Mouse (Mus musculus) heart, adult 2 months (tissue): ENCODE results near the gene Pdx1. TPM values are rescaled to one million over a fixed set of nuclear protein-coding genes. Genes with fewer than 3 reads are reported as not detected.

Experiments used
- DNase-seq, 2 experiments: peaks; one replicate each; pipeline ENCODE4 v3.0.0; 2021
- H3K27ac ChIP-seq: fragments of 200-600 bp; 2 replicates; pipeline ENCODE4 v1.8.1; 2022
- H3K27me3 ChIP-seq: fragments of 200-500 bp; 2 replicates; pipeline ENCODE4 v1.6.1; 2012; ENCODE audit warnings: mild to moderate bottlenecking, low read length, inconsistent platforms, mixed read lengths; ENCODE audit not compliant: control insufficient read depth, insufficient read depth
- H3K36me3 ChIP-seq: fragments of 200-500 bp; 2 replicates; pipeline ENCODE4 v1.6.1; 2012; ENCODE audit warnings: low read length, inconsistent platforms; ENCODE audit not compliant: control insufficient read depth, insufficient read depth
- H3K4me1 ChIP-seq: fragments of 200-500 bp; 2 replicates; pipeline ENCODE4 v1.6.1; 2011; ENCODE audit warnings: low read length; ENCODE audit not compliant: control insufficient read depth, insufficient read depth
- H3K4me3 ChIP-seq: fragments of 200-600 bp; 2 replicates; pipeline ENCODE4 v1.8.1; 2022
- H3K79me2 ChIP-seq: fragments of 200-500 bp; replicated peaks from 2 replicates; pipeline ENCODE4 v1.6.1; 2012; ENCODE audit warnings: mild to moderate bottlenecking, inconsistent platforms, low read length, moderate library complexity, mixed read lengths; ENCODE audit not compliant: control insufficient read depth, insufficient read depth
- H3K9ac ChIP-seq: fragments of 200-500 bp; 2 replicates; pipeline ENCODE4 v1.6.1; 2012; ENCODE audit warnings: low read depth, mild to moderate bottlenecking, control low read depth, inconsistent platforms, low read length, mixed read lengths
- CTCF ChIP-seq: fragments of 200-600 bp; IDR thresholded peaks from 2 replicates; pipeline ENCODE4 v1.8.1; 2022; ENCODE audit warnings: antibody characterized with exemption, mild to moderate bottlenecking, moderate library complexity
- EP300 ChIP-seq: fragments of 200-500 bp; IDR thresholded peaks from 2 replicates; pipeline ENCODE4 v1.6.1; 2011; ENCODE audit warnings: low read depth, low read length, control low read depth; ENCODE audit not compliant: insufficient read depth
- POLR2A ChIP-seq: fragments of 200-500 bp; IDR thresholded peaks from 2 replicates; pipeline ENCODE4 v1.6.1; 2011; ENCODE audit warnings: mild to moderate bottlenecking, low read depth, low read length, control low read depth; ENCODE audit not compliant: insufficient read depth
- WGBS: fragments of 180-500 bp; shearing (Covaris S2); methylation state at CpG from one replicate; pipeline ENCODE4 v1.1.7; 2018; 5-methylcytosine and 5-hydroxymethylcytosine counted together
- intact Hi-C: fragments of 180-260 bp; cut with DNase I; formaldehyde crosslinking; loops from one replicate; pipeline ENCODE4 v1.15.1; 2025
- polyA plus RNA-seq: library from polyadenylated mRNA; depleted of rRNA; stranded (reverse); fragments of >200 nt; gene quantifications from 2 replicates; pipeline ENCODE4 v1.2.3, GENCODE M21; 2012
- total RNA-seq, 2 experiments: library from RNA; stranded (reverse); gene quantifications; 2 replicates each; pipeline ENCODE4 v1.2.3; 2021

Gene Pdx1
- total and polyA plus RNA-seq, 3 experiments, result not detected

DNA sequence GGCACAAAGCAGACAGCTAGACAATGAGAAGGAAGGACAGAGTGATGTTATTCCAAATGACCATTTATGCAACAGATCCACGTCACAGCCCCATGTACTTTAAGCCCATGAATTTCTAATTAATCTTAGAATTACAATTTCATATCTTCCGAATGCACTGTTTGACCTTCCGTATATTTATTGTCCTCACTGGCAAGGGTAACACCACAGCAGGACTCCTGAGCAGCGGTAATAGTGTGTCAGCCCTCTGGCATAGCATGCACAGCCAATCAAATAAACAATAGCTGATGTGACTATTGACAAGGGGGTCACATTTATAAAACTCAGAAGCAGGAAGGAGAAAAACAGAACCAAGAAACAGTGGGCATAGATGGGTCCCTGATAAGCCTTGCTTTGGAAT lies 9.0 kb upstream of the Pdx1 start:
- DNase-seq, result no peak
- no peaks in the 10 kb centered on the region for H3K27me3 ChIP-seq
- H3K4me1 ChIP-seq, result no peaks in the 10 kb centered on the region
- 68% methylated on average over 4 of the region's 4 CpGs for WGBS
- H3K79me2 ChIP-seq, result no peaks in the 10 kb centered on the region
- H3K9ac ChIP-seq, result no peak overlapping the region
- no peak overlapping the region for H3K4me3 ChIP-seq
- H3K27ac ChIP-seq, result no peak overlapping the region
- TF ChIP-seq CTCF (no peak), POLR2A (no peak), EP300 (no peak)
- intact Hi-C loops, result no loop called here
- no peaks in the 10 kb centered on the region for H3K36me3 ChIP-seq

DNA sequence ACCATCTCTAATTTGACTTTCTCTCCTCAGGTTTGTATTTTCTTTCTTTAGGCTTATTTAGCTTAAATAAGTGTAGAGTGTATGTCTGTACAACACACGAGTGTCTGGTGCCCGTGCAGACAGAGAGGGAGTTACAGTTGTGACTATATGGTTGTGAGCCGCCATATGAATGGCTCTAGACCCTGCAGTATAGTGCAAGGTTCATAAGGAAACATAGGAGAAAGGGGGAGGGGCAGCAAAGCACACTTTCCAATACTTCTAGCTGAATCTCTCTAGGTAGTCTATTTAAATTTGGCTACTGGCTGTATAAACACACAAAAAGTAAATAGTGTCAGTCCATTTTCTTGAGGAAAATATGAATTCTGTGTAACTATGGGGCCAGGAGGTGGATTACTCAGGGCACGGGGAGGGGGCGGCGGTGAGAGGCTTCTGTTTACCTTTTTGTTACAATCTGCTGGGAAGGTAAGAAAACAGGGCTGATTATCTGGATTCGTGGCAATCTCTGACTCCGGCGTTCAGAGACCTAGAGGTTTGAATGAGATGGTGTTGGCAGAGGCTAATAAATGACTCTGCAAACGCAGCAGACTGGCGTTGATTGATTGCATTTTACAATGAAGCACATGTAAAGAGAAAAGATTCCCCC lies 7.7 kb upstream of the Pdx1 start:
- intact Hi-C loops, result no loop called here
- no peak for TF ChIP-seq POLR2A
- no peak for TF ChIP-seq EP300
- no peak for TF ChIP-seq CTCF

DNA sequence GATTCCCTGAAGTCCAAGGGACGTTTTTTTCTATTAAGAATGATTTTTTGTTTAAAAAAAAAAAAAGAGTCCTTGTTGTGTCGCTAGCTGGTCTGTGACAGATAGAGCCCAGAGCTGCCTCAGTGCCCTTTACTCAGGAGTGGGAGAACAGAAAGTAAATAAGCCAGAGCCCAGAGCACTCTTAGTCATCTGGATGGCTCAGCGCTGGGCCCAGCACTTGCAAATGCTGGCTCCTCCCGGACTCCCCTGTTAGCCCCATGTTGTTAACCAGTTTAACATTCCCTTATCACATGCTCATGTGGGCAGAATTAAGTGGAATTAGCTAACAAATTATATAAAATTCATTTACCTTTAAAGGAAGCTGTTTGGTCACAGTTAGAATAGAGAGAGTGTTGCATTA lies 5.8 kb upstream of the Pdx1 start:
- Histone ChIP-seq H3K9ac (no peak overlapping the region), H3K4me3 (no peak overlapping the region), H3K36me3 (no peaks in the 10 kb centered on the region), H3K27ac (no peak overlapping the region), H3K4me1 (no peaks in the 10 kb centered on the region), H3K27me3 (peaks cover 8% of the 10 kb centered on the region), H3K79me2 (no peaks in the 10 kb centered on the region)
- 23% methylated on average over 4 of the region's 4 CpGs for WGBS
- intact Hi-C loops, result no loop called here
- DNase-seq, result no peak
- TF ChIP-seq EP300 (no peak), POLR2A (no peak), CTCF (no peak)

More for the DNA sequence above, 7.7 kb upstream of the Pdx1 start:
- Histone ChIP-seq H3K27me3 (peaks cover 4% of the 10 kb centered on the region; the same call in 1 of the 2 replicates), H3K4me1 (no peaks in the 10 kb centered on the region), H3K27ac (no peak overlapping the region), H3K9ac (no peak overlapping the region), H3K79me2 (no peaks in the 10 kb centered on the region), H3K4me3 (no peak overlapping the region), H3K36me3 (no peaks in the 10 kb centered on the region)
- WGBS, result 46% methylated on average over 11 of the region's 11 CpGs
- no peak for DNase-seq

DNA sequence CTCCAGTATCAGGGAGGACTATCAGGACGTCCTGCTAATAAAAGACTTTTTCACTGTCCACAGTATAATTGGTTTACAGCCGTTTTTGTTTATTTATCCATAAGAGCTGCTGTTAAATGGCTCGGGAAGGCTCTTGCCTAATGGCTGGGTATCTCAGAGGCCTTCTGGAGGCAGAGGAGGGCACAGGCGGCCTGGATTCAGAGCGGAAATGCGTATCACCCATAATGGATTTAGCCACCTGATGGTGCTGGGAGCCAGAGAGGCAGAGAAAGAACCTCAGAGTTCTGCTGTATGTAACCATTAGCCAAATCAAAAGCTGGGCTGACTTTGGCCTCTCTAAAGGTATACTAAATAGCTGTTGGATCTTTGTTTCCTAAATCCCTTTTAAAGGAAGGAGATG lies 2.3 kb upstream of the Pdx1 start:
- DNase-seq, result no peak
- H3K9ac ChIP-seq, result no peak overlapping the region
- no peak overlapping the region for H3K27ac ChIP-seq
- H3K36me3 ChIP-seq, result no peaks in the 10 kb centered on the region
- H3K27me3 ChIP-seq, result peaks cover 22% of the 10 kb centered on the region
- H3K79me2 ChIP-seq, result no peaks in the 10 kb centered on the region
- TF ChIP-seq EP300, result no peak
- TF ChIP-seq CTCF, result no peak
- no peak for TF ChIP-seq POLR2A
- intact Hi-C loops, result no loop called here
- H3K4me1 ChIP-seq, result no peaks in the 10 kb centered on the region
- WGBS, result 19% methylated on average over 6 of the region's 6 CpGs
- no peak overlapping the region for H3K4me3 ChIP-seq

DNA sequence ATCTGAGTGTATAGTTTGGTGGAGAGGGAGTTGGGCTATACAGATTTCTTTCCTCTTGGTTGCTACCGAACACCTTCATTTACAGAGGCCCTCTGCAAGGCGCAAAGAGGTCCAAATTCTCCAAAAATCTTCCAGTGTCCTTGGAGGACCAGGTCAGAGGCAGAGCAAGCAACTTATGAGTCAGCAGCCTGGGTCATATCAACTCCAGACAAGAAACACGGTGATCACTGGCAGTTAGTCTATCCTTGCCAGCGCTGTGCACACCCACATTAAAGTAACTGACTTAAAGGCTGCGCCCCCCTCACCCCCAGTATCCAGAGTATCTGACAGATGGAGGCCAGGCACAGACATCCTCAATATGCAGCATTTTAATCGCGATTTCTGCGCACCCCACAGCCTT lies 1.0 kb upstream of the Pdx1 start:
- intact Hi-C loops, result no loop called here
- 6% methylated on average over 8 of the region's 8 CpGs for WGBS
- TF ChIP-seq POLR2A (no peak), EP300 (no peak), CTCF (no peak)
- Histone ChIP-seq H3K36me3 (no peaks in the 10 kb centered on the region), H3K9ac (no peak overlapping the region), H3K79me2 (no peaks in the 10 kb centered on the region), H3K27ac (no peak overlapping the region), H3K4me3 (no peak overlapping the region), H3K27me3 (peaks cover 22% of the 10 kb centered on the region), H3K4me1 (no peaks in the 10 kb centered on the region)
- DNase-seq, result no peak

DNA sequence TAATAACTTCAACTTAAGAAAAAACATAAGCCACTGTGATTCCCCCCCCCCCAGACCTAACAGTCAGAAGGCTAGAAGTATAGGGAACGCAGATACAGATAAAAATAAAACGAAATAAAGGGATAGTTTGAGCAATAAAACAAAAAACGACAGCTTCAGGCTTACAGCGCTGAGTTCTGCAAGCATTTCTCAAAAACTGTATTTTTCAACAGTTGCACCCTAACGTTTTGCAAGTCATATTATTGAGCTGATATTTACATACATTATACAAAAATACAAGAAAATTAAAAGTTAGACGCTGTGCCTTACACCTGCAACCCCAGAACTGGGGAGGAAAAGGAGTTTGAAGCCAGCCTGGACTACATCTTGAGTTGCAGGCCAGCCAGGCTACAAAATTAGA lies 388 bp upstream of the Pdx1 start:
- no peak for TF ChIP-seq CTCF
- no peak for TF ChIP-seq POLR2A
- no peak for TF ChIP-seq EP300
- no peak overlapping the region for H3K9ac ChIP-seq
- no peak overlapping the region for H3K4me3 ChIP-seq
- H3K4me1 ChIP-seq, result no peaks in the 10 kb centered on the region
- H3K36me3 ChIP-seq, result no peaks in the 10 kb centered on the region
- peaks cover 24% of the 10 kb centered on the region for H3K27me3 ChIP-seq
- no peak for DNase-seq
- H3K27ac ChIP-seq, result no peak overlapping the region
- no peaks in the 10 kb centered on the region for H3K79me2 ChIP-seq
- 7% methylated on average over 6 of the region's 6 CpGs for WGBS
- intact Hi-C loops, result no loop called here
